Mouse (Mus musculus) MEL (cell line): Measurements from ENCODE around the gene Map7. TPM values are rescaled to one million over a fixed set of nuclear protein-coding genes. Genes with fewer than 3 reads are reported as not detected.

Experiments
- DNase-seq: peaks from one replicate; pipeline ENCODE4 v3.0.0; 2011; ENCODE audit warnings: low read depth, low spot score
- H3K27ac ChIP-seq: 2 replicates; pipeline ENCODE4 v1.5.1; 2012; ENCODE audit warnings: low read depth, mild to moderate bottlenecking, control low read depth, low read length, moderate library complexity; ENCODE audit not compliant: control insufficient read depth
- H3K27me3 ChIP-seq, 2 experiments: fragments of 150-350 bp in 1 of 2; sonication (generic) in 1 of 2; 2 replicates each; pipeline ENCODE4 v1.6.1; 2012; ENCODE audit warnings: low read length in 2 of 2, mild to moderate bottlenecking in 2 of 2, improper control_type of control experiment in 1 of 2, moderate library complexity in 1 of 2; ENCODE audit not compliant: insufficient read depth in 2 of 2, control insufficient read depth in 1 of 2
- H3K36me3 ChIP-seq, 2 experiments: 2 replicates each; pipeline ENCODE4 v1.6.1; 2012 to 2014; ENCODE audit warnings: low read length in 2 of 2, improper control_type of control experiment in 1 of 2, inconsistent platforms in 1 of 2, mild to moderate bottlenecking in 1 of 2; ENCODE audit not compliant: insufficient read depth in 2 of 2, control insufficient read depth in 1 of 2
- H3K4me1 ChIP-seq, 2 experiments: fragments of 150-350 bp in 1 of 2; sonication (generic) in 1 of 2; 2 replicates each; pipeline ENCODE4 v1.6.1; 2012; ENCODE audit warnings: low read length in 2 of 2, improper control_type of control experiment in 1 of 2, mild to moderate bottlenecking in 1 of 2; ENCODE audit not compliant: insufficient read depth in 2 of 2, control insufficient read depth in 1 of 2
- H3K4me3 ChIP-seq, 2 experiments: fragments of 150-350 bp in 1 of 2; sonication (generic) in 1 of 2; 2 replicates each; pipeline ENCODE4 v1.5.1; 2012; ENCODE audit warnings: low read depth in 2 of 2, low read length in 2 of 2, mild to moderate bottlenecking in 2 of 2, moderate library complexity in 2 of 2, control low read depth in 1 of 2, improper control_type of control experiment in 1 of 2; ENCODE audit not compliant: control insufficient read depth in 1 of 2, insufficient read depth in 1 of 2
- H3K79me2 ChIP-seq: 2 replicates; pipeline ENCODE4 v1.6.1; 2012; ENCODE audit warnings: mild to moderate bottlenecking, low read length, moderate library complexity; ENCODE audit not compliant: control insufficient read depth, poor library complexity, insufficient read depth
- H3K9ac ChIP-seq: 2 replicates; pipeline ENCODE4 v1.6.1; 2012; ENCODE audit warnings: low read depth, mild to moderate bottlenecking, control low read depth, low read length, moderate library complexity; ENCODE audit not compliant: control insufficient read depth, poor library complexity, severe bottlenecking
- H3K9me3 ChIP-seq: fragments of 150-350 bp; sonication (generic); replicated peaks from 2 replicates; pipeline ENCODE4 v1.6.1; 2012; ENCODE audit warnings: mild to moderate bottlenecking, low read length, improper control_type of control experiment, moderate library complexity; ENCODE audit not compliant: insufficient read depth
- BHLHE40 ChIP-seq: IDR thresholded peaks from 2 replicates; pipeline ENCODE4 v1.6.1; 2012; ENCODE audit warnings: low read depth, mild to moderate bottlenecking, inconsistent platforms, low read length, improper control_type of control experiment, borderline replicate concordance
- CHD1 ChIP-seq: IDR thresholded peaks from 2 replicates; pipeline ENCODE4 v1.6.1; 2012; ENCODE audit warnings: low read depth, mild to moderate bottlenecking, inconsistent platforms, low read length, improper control_type of control experiment
- CHD2 ChIP-seq: IDR thresholded peaks from 2 replicates; pipeline ENCODE4 v1.6.1; 2011; ENCODE audit warnings: low read length, improper control_type of control experiment
- E2F4 ChIP-seq: IDR thresholded peaks from 2 replicates; pipeline ENCODE4 v1.6.1; 2011; ENCODE audit warnings: low read depth, low read length, improper control_type of control experiment, borderline replicate concordance
- EP300 ChIP-seq, 2 experiments: IDR thresholded peaks; 2 replicates each; pipeline ENCODE4 v1.6.1; 2011; ENCODE audit warnings: improper control_type of control experiment in 2 of 2, low read length in 2 of 2, low read depth in 1 of 2, mild to moderate bottlenecking in 1 of 2
- GABPA ChIP-seq: IDR thresholded peaks from 2 replicates; pipeline ENCODE4 v1.6.1; 2012; ENCODE audit warnings: low read depth, mild to moderate bottlenecking, inconsistent platforms, low read length, improper control_type of control experiment, moderate library complexity
- GATA1 ChIP-seq: IDR thresholded peaks from 2 replicates; pipeline ENCODE4 v1.6.1; 2011; ENCODE audit warnings: low read depth, low read length, improper control_type of control experiment
- HCFC1 ChIP-seq: IDR thresholded peaks from 2 replicates; pipeline ENCODE4 v1.6.1; 2012; ENCODE audit warnings: low read depth, mild to moderate bottlenecking, inconsistent platforms, low read length, improper control_type of control experiment, moderate library complexity
- MAX ChIP-seq: IDR thresholded peaks from 2 replicates; pipeline ENCODE4 v1.6.1; 2011; ENCODE audit warnings: low read length, improper control_type of control experiment
- MAZ ChIP-seq: IDR thresholded peaks from 2 replicates; pipeline ENCODE4 v1.6.1; 2012; ENCODE audit warnings: low read depth, mild to moderate bottlenecking, inconsistent platforms, low read length, improper control_type of control experiment
- MEF2A ChIP-seq: IDR thresholded peaks from 2 replicates; pipeline ENCODE4 v1.6.1; 2014; ENCODE audit warnings: low read depth, mild to moderate bottlenecking, inconsistent platforms, low read length, improper control_type of control experiment; ENCODE audit not compliant: poor library complexity, insufficient replicate concordance, severe bottlenecking; ENCODE audit errors: extremely low read depth
- MXI1 ChIP-seq: IDR thresholded peaks from 2 replicates; pipeline ENCODE4 v1.6.1; 2011; ENCODE audit warnings: mild to moderate bottlenecking, low read depth, low read length, improper control_type of control experiment
- MYC ChIP-seq: IDR thresholded peaks from 2 replicates; pipeline ENCODE4 v1.6.1; 2011; ENCODE audit warnings: low read depth, mild to moderate bottlenecking, low read length, improper control_type of control experiment, moderate library complexity
- NELFE ChIP-seq: IDR thresholded peaks from 2 replicates; pipeline ENCODE4 v1.6.1; 2011; ENCODE audit warnings: low read depth, low read length, improper control_type of control experiment
- NRF1 ChIP-seq: IDR thresholded peaks from 2 replicates; pipeline ENCODE4 v1.6.1; 2014; ENCODE audit warnings: low read depth, mild to moderate bottlenecking, inconsistent platforms, low read length, improper control_type of control experiment, moderate library complexity; ENCODE audit not compliant: poor library complexity, insufficient read depth, severe bottlenecking
- POLR2AphosphoS2 ChIP-seq: IDR thresholded peaks from 2 replicates; pipeline ENCODE4 v1.6.1; 2011; ENCODE audit warnings: low read length, improper control_type of control experiment
- POLR2AphosphoS5 ChIP-seq: IDR thresholded peaks from 2 replicates; pipeline ENCODE4 v1.6.1; 2012; ENCODE audit warnings: low read depth, borderline replicate concordance, mild to moderate bottlenecking, inconsistent platforms, low read length, moderate library complexity, mixed read lengths
- UBTF ChIP-seq: IDR thresholded peaks from 2 replicates; pipeline ENCODE4 v1.6.1; 2012; ENCODE audit warnings: low read depth, mild to moderate bottlenecking, inconsistent platforms, low read length, improper control_type of control experiment, moderate library complexity, borderline replicate concordance; ENCODE audit not compliant: insufficient read depth
- ZMIZ1 ChIP-seq: IDR thresholded peaks from 2 replicates; pipeline ENCODE4 v1.6.1; 2012; ENCODE audit warnings: low read depth, mild to moderate bottlenecking, inconsistent platforms, low read length, improper control_type of control experiment, moderate library complexity
- polyA plus RNA-seq, 2 experiments: library from polyadenylated mRNA; stranded (reverse) in 1 of 2; unstranded in 1 of 2; fragments of >175 nt in 1 of 2; fragments of >200 nt in 1 of 2; gene quantifications; 2 replicates each; pipeline versions ENCODE4 v1.2.1 to v1.2.4; 2012; ENCODE audit warnings: low replicate concordance in 2 of 2, low read depth in 1 of 2; ENCODE audit not compliant: insufficient read length in 2 of 2, insufficient read depth in 1 of 2, missing spikeins in 1 of 2
- total RNA-seq: library from RNA; depleted of rRNA; stranded (reverse); fragments of 300-350 nt; gene quantifications from 2 replicates; pipeline ENCODE4 v1.2.3, GENCODE M21; 2012

Gene Map7
- total and polyA plus RNA-seq, 3 experiments: 3.1 to 9.5 TPM; not detected in 1

GRCm38 (mm10) chr10:20262896-20263295 is 114.6 kb downstream of the Map7 start:
- no peak for TF ChIP-seq MYC
- no peak for TF ChIP-seq ZMIZ1
- no peak for TF ChIP-seq HCFC1
- no peak for TF ChIP-seq NELFE
- no peak for TF ChIP-seq MAX
- TF ChIP-seq GABPA: no peak
- TF ChIP-seq MXI1: no peak
- TF ChIP-seq MEF2A: no peak
- TF ChIP-seq EP300 (IDR thresholded peaks at IDR 0.05; ENCODE audit: low read depth in 1 of 2, low read length in 2 of 2): no peak
- no peak for TF ChIP-seq POLR2AphosphoS5
- TF ChIP-seq MAZ: no peak
- TF ChIP-seq CHD2: no peak
- H3K9me3 ChIP-seq: no peaks in the 10 kb centered on the region
- no peak overlapping the region for H3K27ac ChIP-seq
- no peaks in the 10 kb centered on the region for H3K4me1 ChIP-seq
- H3K27me3 ChIP-seq: no peaks in the 10 kb centered on the region
- DNase-seq: no peak
- no peak overlapping the region for H3K9ac ChIP-seq
- H3K79me2 ChIP-seq: no peaks in the 10 kb centered on the region
- H3K4me3 ChIP-seq: no peak overlapping the region
- no peaks in the 10 kb centered on the region for H3K36me3 ChIP-seq

DNA sequence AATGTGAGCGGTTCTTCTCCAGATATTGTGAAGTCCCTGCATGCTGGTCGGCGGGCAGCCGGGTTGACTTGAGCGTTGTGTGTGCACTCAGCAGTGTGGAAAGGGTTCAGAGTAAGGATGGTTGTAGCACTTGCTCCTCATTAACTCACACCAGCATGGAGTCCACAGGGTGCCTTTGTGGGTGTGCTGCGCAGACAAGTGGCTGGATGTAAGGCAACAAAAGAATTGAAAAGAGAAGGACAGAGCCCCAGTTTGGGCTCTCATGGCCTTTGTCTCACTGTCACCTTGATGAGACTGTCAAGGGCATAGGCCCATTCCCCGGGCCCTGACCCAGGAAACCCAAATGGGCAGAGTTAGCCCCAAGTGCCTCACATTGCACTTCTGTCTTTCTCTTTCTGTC is 116.2 kb downstream of the Map7 start:
- no peaks in the 10 kb centered on the region for H3K36me3 ChIP-seq
- no peaks in the 10 kb centered on the region for H3K9me3 ChIP-seq
- H3K9ac ChIP-seq: no peak overlapping the region
- no peak overlapping the region for H3K27ac ChIP-seq
- H3K4me3 ChIP-seq: no peak overlapping the region
- no peak for DNase-seq
- no peaks in the 10 kb centered on the region for H3K27me3 ChIP-seq
- H3K4me1 ChIP-seq: no peaks in the 10 kb centered on the region
- no peak for TF ChIP-seq E2F4
- no peak for TF ChIP-seq MAX
- TF ChIP-seq MAZ: no peak
- no peak for TF ChIP-seq NRF1
- TF ChIP-seq UBTF: no peak
- no peak for TF ChIP-seq BHLHE40
- no peak for TF ChIP-seq POLR2AphosphoS2
- TF ChIP-seq HCFC1: no peak
- TF ChIP-seq MXI1: no peak
- TF ChIP-seq GATA1: no peak
- TF ChIP-seq CHD1: no peak
- TF ChIP-seq NELFE: no peak
- no peaks in the 10 kb centered on the region for H3K79me2 ChIP-seq
